Mouse (Mus musculus) spleen, adult 10 weeks (tissue): ENCODE results near the gene Rhbdd3. TPM values are rescaled to one million over a fixed set of nuclear protein-coding genes. Genes with fewer than 3 reads are reported as not detected.

ENCODE experiments used
- polyA plus RNA-seq: library from polyadenylated mRNA; stranded (reverse); fragments of 350-450 nt; fragmentation: Illumina TruSeq; extraction: RNeasy Lipid Tissue Mini Kit (QIAGEN cat#74804); gene quantifications from one replicate; pipeline ENCODE4 v1.2.3, GENCODE M21; 2015; ENCODE audit warnings: low replicate concordance; ENCODE audit not compliant: insufficient read depth

Rhbdd3 gene
- 6.4 TPM for polyA plus RNA-seq

GRCm38 (mm10) chr11:5098736-5099542 lies at the start of gene Rhbdd3, which contains the start of gene Ewsr1:
Rhbdd3 (plus strand) TSS chr11:5098926.
Ewsr1 (minus strand) TSS chr11:5099266.

GRCm38 (mm10) chr11:5057856-5058641 lies 40.7 kb upstream of the Rhbdd3 start, which contains the start of gene Rasl10a:
Rasl10a (plus strand) TSS chr11:5058128.

GRCm38 (mm10) chr11:5065056-5065821 lies 33.5 kb upstream of the Rhbdd3 start, which contains the start of gene Gas2l1:
Gas2l1 (minus strand) TSS chr11:5065327.

GRCm38 (mm10) chr11:5151680-5152337 lies 53.1 kb downstream of the Rhbdd3 start, which contains the start of gene Emid1:
Emid1 (minus strand) TSS chr11:5152257.

Other genes starting within 250 kb of the Rhbdd3 start
- gene Nf2, start 249.4 kb upstream of the Rhbdd3 start, polyA plus RNA-seq: 40.6 TPM
- 18.0 TPM for gene Nipsnap1, start 225.0 kb upstream of the Rhbdd3 start, polyA plus RNA-seq
- 36.4 TPM for gene Thoc5, start 203.6 kb upstream of the Rhbdd3 start, polyA plus RNA-seq
- 2.3 TPM for gene Nefh, start 150.9 kb upstream of the Rhbdd3 start, polyA plus RNA-seq
- gene Ap1b1, start 112.1 kb upstream of the Rhbdd3 start, polyA plus RNA-seq: 90.6 TPM
- gene Rasl10a, start 40.8 kb upstream of the Rhbdd3 start, polyA plus RNA-seq: 0.88 TPM
- 7.0 TPM for gene Gas2l1, start 33.6 kb upstream of the Rhbdd3 start, polyA plus RNA-seq
- gene Ewsr1, start 340 bp downstream of the Rhbdd3 start, polyA plus RNA-seq: 596 TPM
- 7.1 TPM for gene Emid1, start 53.3 kb downstream of the Rhbdd3 start, polyA plus RNA-seq
- 10.0 TPM for gene Kremen1, start 162.6 kb downstream of the Rhbdd3 start, polyA plus RNA-seq